Mouse (Mus musculus): ENCODE measurements around the gene Defa25.
"Not testable (repeated sequence)": the region's sequence is repeated elsewhere in the genome, so short reads cannot be mapped to it uniquely, and the experiment has no call there.

Gene Defa25

GRCm38 (mm10) chr8:21084142-21084541 is at the start of gene Defa25:
Gene Defa25, plus strand, starts transcription at chr8:21084442.
- DNase-seq (ENCODE audit: low spot score): not testable (repeated sequence)

GRCm38 (mm10) chr8:21054747-21055146 is 29.5 kb upstream of the Defa25 start, which contains the start of gene Defa23:
Gene Defa23, plus strand, starts transcription at chr8:21055047.
- DNase-seq (ENCODE audit: low spot score): not testable (repeated sequence)

GRCm38 (mm10) chr8:21064738-21065137 is 19.5 kb upstream of the Defa25 start, which contains the start of gene Defa35:
Gene Defa35, plus strand, starts transcription at chr8:21065038.
- not testable (repeated sequence) for DNase-seq (ENCODE audit: low spot score)

GRCm38 (mm10) chr8:21093106-21093505 is 8.9 kb downstream of the Defa25 start:
- DNase-seq (ENCODE audit: low spot score): no peak

GRCm38 (mm10) chr8:21095950-21096349 is 11.7 kb downstream of the Defa25 start, which contains the start of gene Gm14851:
Gene Gm14851, minus strand, starts transcription at chr8:21096050.
- not testable (repeated sequence) for DNase-seq (ENCODE audit: low spot score)

GRCm38 (mm10) chr8:21134342-21134741 is 50.1 kb downstream of the Defa25 start, which contains the start of gene Defa30:
Gene Defa30, plus strand, starts transcription at chr8:21134642.
- DNase-seq (ENCODE audit: low spot score): not testable (repeated sequence)
